Mouse (Mus musculus): ENCODE measurements around the gene Syt1. TPM values are rescaled to one million over a fixed set of nuclear protein-coding genes. Genes with fewer than 3 reads are reported as not detected.

The Syt1 gene
- polyA plus RNA-seq, 1 experiment from 2014 or later = 0.72 TPM

DNA sequence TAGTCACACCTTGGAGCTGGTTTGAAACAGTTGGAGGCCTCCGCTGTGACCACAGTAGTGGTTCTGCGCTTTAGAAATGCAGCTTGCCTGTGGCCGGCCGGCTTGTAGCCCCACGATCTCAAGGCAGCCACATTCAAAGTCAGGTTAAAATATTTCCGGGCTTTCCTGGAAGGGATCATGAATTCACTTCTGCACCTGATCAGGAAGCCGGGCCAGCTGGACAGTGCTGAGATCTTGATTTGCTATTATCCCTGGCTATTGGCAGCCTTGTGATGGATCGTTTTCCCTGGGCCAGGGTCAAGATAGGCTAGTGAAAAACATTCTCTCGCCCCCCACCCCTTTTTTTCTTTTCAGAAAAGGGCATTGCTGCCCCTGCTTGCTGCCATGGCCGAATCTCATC lies 555.6 kb downstream of the Syt1 start:
- Histone ChIP-seq H3K4me2 (no peak overlapping the region), H3K27ac (replicated peaks) (peak overlapping the region; percentile 56), H3K27me3 (replicated peaks) (no peaks in the 10 kb centered on the region), H3K4me3 (no peak overlapping the region), H3K4me1 (peaks cover 8% of the 10 kb centered on the region), H3K9ac (no peak overlapping the region), H3K9me3 (no peaks in the 10 kb centered on the region), H3K36me3 (no peaks in the 10 kb centered on the region)
- 35% methylated on average over 10 of the region's 10 CpGs for WGBS
- no peak for ATAC-seq (ENCODE audit: extremely low read depth, insufficient number of reproducible peaks, low FRiP score, low TSS enrichment)

DNA sequence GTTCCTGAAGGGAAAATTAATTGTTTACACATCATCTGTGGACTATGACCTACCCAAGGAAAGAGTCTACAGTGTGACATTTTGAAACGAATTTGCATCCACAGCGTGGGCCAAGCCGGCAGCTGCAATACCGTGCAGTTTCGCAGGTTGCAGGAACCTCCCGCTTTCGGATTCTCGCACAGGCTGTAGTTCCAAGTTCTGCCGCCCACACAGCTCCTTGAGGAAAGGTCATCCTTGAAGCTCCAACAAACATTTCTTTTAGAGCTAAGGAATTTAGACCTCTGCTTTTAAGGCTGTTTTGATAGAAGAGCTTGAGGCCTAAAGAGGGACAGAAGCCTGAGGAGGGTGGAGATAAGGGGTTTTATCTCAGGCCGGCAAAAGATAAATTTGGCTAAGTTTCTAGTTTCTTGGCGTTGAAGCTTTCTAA lies 556.1 kb downstream of the Syt1 start:
- Histone ChIP-seq H3K9me3 (no peaks in the 10 kb centered on the region), H3K27me3 (replicated peaks) (no peaks in the 10 kb centered on the region), H3K4me3 (no peak overlapping the region), H3K4me2 (no peak overlapping the region), H3K27ac (replicated peaks) (peak overlapping the region; percentile 56; the same call in 1 of the 2 replicates), H3K4me1 (peaks cover 8% of the 10 kb centered on the region), H3K36me3 (no peaks in the 10 kb centered on the region), H3K9ac (peak overlapping the region; percentile 37; the same call in 1 of the 2 replicates)
- no peak for ATAC-seq (ENCODE audit: extremely low read depth, insufficient number of reproducible peaks, low FRiP score, low TSS enrichment)
- WGBS = 40% methylated on average over 11 of the region's 11 CpGs

DNA sequence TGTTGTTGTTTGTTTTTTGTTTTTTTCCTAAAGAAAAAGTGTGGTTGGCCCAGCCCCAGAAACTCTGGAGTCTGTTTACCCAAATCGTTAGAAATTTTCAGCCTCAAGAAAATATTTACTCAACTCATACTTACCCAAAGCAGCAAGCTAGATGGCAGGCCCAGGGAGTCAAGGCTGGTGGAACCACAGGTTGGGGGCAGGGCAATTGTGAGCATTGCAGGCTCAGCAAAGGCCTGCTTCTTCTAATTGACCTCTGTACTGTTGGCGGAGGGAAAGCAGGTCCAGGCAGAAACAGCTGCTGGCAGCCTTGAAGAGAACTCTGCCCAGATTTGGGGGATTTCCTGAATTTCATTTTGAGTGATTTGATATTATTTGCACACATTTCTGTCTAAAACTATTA lies 557.2 kb downstream of the Syt1 start:
- peaks cover 8% of the 10 kb centered on the region for H3K4me1 ChIP-seq
- H3K36me3 ChIP-seq = no peaks in the 10 kb centered on the region
- H3K9me3 ChIP-seq = no peaks in the 10 kb centered on the region
- 62% methylated on average over 2 of the region's 2 CpGs for WGBS
- no peak overlapping the region for H3K9ac ChIP-seq
- no peak overlapping the region for H3K4me2 ChIP-seq
- H3K27me3 ChIP-seq (replicated peaks) = no peaks in the 10 kb centered on the region
- no peak for ATAC-seq (ENCODE audit: extremely low read depth, insufficient number of reproducible peaks, low FRiP score, low TSS enrichment)
- H3K4me3 ChIP-seq = no peak overlapping the region
- H3K27ac ChIP-seq (replicated peaks) = no peak overlapping the region

DNA sequence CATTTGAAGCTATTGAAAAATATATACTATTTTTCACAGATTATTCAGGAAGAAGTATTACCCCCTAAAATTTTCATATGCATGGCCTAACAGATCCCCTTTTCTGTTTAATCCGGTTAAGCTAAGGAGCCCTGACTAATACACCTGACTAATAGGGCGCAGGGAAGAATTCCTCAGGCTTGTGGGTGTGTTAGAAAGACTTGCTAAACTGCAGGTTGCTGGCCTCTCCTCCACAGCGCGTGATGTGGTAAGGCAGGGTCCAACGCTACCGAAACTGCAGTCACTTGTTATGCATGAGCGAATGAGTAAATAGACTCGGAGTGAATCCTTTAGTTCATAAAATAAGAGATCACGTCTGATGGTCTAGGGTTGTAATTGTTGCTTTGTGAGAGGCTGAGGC lies 558.4 kb downstream of the Syt1 start:
- Histone ChIP-seq H3K4me1 (peaks cover 20% of the 10 kb centered on the region), H3K27ac (replicated peaks) (no peak overlapping the region), H3K9ac (no peak overlapping the region), H3K4me3 (no peak overlapping the region), H3K4me2 (no peak overlapping the region), H3K9me3 (no peaks in the 10 kb centered on the region), H3K36me3 (no peaks in the 10 kb centered on the region), H3K27me3 (replicated peaks) (no peaks in the 10 kb centered on the region)
- 93% methylated on average over 9 of the region's 9 CpGs for WGBS
- no peak for ATAC-seq (ENCODE audit: extremely low read depth, insufficient number of reproducible peaks, low FRiP score, low TSS enrichment)

DNA sequence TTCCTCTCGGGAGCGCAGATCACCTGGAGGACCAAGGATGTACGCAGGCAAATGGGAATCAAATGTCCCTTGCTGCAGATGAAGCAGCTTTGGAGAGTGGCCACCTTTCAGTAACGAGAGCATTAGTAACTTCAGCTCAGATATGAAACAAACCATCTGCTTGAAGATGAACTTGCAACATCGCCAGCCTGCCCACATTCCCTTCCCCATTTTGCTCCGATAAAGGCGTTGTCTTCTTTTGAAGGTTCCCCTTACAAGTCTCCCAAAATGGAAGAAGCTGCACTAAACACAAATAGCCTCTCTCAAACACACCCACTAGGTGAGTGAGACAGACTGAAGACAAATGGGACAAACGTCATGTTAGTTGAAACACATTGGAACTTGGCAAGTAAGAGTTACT lies 559.3 kb downstream of the Syt1 start:
- Histone ChIP-seq H3K27me3 (replicated peaks) (no peaks in the 10 kb centered on the region), H3K4me1 (peaks cover 29% of the 10 kb centered on the region), H3K27ac (replicated peaks) (no peak overlapping the region), H3K9me3 (no peaks in the 10 kb centered on the region), H3K4me3 (no peak overlapping the region), H3K36me3 (no peaks in the 10 kb centered on the region), H3K4me2 (no peak overlapping the region), H3K9ac (no peak overlapping the region)
- ATAC-seq (ENCODE audit: extremely low read depth, insufficient number of reproducible peaks, low FRiP score, low TSS enrichment) = no peak
- 77% methylated on average over 8 of the region's 8 CpGs for WGBS

DNA sequence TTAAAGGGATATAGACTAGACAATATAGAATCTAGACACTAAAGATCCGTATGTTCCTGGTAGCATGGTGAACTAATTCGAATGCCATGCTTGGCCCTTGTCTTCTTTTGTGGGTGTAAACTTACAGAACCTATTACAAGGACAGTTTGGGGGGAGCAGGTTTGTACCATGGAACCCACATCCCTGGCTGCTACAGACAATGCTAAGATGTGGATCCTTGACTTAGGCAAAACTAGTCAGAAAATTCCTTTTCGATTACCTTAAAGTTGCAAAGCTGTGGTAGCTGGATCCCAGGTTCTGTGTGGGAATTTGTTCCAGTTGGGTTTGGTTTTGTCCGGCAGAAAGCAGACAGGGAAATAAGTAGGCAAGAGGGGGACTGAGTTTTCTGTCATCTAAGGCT lies 560.4 kb downstream of the Syt1 start:
- Histone ChIP-seq H3K27me3 (replicated peaks) (no peaks in the 10 kb centered on the region), H3K4me3 (no peak overlapping the region), H3K4me1 (peaks cover 35% of the 10 kb centered on the region), H3K9me3 (no peaks in the 10 kb centered on the region), H3K4me2 (no peak overlapping the region), H3K9ac (no peak overlapping the region), H3K36me3 (no peaks in the 10 kb centered on the region), H3K27ac (replicated peaks) (no peak overlapping the region)
- no peak for ATAC-seq (ENCODE audit: extremely low read depth, insufficient number of reproducible peaks, low FRiP score, low TSS enrichment)
- 82% methylated on average over 4 of the region's 4 CpGs for WGBS

DNA sequence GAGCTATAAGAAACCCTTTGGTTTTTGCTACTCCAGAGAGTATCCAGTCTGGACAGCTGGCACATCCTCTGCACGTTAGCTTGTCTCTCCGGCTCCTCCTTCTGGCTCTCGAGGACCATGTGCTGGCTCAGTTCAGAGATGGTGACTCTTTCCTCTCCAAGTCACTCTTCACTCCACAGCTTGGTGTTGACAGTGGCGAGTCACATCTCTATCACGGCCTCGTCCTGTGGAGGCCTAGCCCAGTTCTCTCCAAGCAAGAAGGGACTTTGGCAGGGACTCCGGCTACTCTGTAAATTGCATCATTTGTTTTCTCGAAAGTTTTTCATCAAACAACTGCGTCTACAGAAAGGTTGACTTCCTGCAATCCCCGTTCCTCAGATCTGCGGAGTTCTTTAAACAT lies 562.4 kb downstream of the Syt1 start:
- Histone ChIP-seq H3K36me3 (no peaks in the 10 kb centered on the region), H3K4me1 (peaks cover 45% of the 10 kb centered on the region), H3K27ac (replicated peaks) (0 out of 2 replicates have a peak overlapping the region, but pooled peaks have one; percentile 5), H3K9ac (no peak overlapping the region), H3K9me3 (no peaks in the 10 kb centered on the region), H3K4me2 (no peak overlapping the region), H3K4me3 (no peak overlapping the region), H3K27me3 (replicated peaks) (no peaks in the 10 kb centered on the region)
- ATAC-seq (ENCODE audit: extremely low read depth, insufficient number of reproducible peaks, low FRiP score, low TSS enrichment) = no peak
- 50% methylated on average over 11 of the region's 11 CpGs for WGBS

All from heart, embryonic 13.5 days (tissue).